Mouse (Mus musculus): ENCODE data around the gene Cntnap4. TPM values are rescaled to one million over a fixed set of nuclear protein-coding genes. Genes with fewer than 3 reads are reported as not detected.
"Not testable (repeated sequence)": the region's sequence is repeated elsewhere in the genome, so short reads cannot be mapped to it uniquely, and the experiment has no call there.

Gene Cntnap4
- total and polyA plus RNA-seq, 2 experiments from 2014 or later, result 16.5 to 37.0 TPM

GRCm38 (mm10) chr8:112841057-112841456, 271.2 kb downstream of the Cntnap4 start:
- WGBS, result 81% methylated on average over 2 of the region's 2 CpGs
- Histone ChIP-seq H3K36me3 (ENCODE audit: insufficient read depth, low read length) (no peaks in the 10 kb centered on the region), H3K4me3 (ENCODE audit: low read depth, low read length) (no peak overlapping the region), H3K4me2 (ENCODE audit: low read depth, low read length, poor library complexity, severe bottlenecking) (no peak overlapping the region), H3K9ac (replicated peaks; ENCODE audit: low read length, poor library complexity, severe bottlenecking) (no peak overlapping the region), H3K27ac (ENCODE audit: low read depth, low read length) (no peak overlapping the region), H3K27me3 (ENCODE audit: insufficient read depth, low read length) (no peaks in the 10 kb centered on the region), H3K9me3 (ENCODE audit: low read length) (no peaks in the 10 kb centered on the region), H3K4me1 (ENCODE audit: insufficient read depth, low read length) (no peaks in the 10 kb centered on the region)
- DNase-seq (ENCODE audit: low spot score) (no peak), ATAC-seq (ENCODE audit: low FRiP score) (no peak)
- no peak for TF ChIP-seq CTCF (IDR thresholded peaks at IDR 0.05)

- H3K4me1 ChIP-seq (ENCODE audit: insufficient read depth, low read length); ATAC-seq (ENCODE audit: low FRiP score): not testable (repeated sequence)
- 89% methylated on average over 1 of the region's 1 CpGs for WGBS
These were observed 279.7 kb downstream of the Cntnap4 start for GRCm38 (mm10) chr8:112849541-112849940.

GRCm38 (mm10) chr8:112906458-112907112, 336.7 kb downstream of the Cntnap4 start:
- no peak for ATAC-seq (ENCODE audit: low FRiP score)
- Histone ChIP-seq H3K27me3 (ENCODE audit: insufficient read depth, low read length) (no peaks in the 10 kb centered on the region), H3K9ac (replicated peaks; ENCODE audit: low read length, poor library complexity, severe bottlenecking) (no peak overlapping the region), H3K36me3 (ENCODE audit: insufficient read depth, low read length) (no peaks in the 10 kb centered on the region), H3K4me3 (ENCODE audit: low read depth, low read length) (no peak overlapping the region), H3K9me3 (ENCODE audit: low read length) (no peaks in the 10 kb centered on the region), H3K27ac (ENCODE audit: low read depth, low read length) (no peak overlapping the region), H3K4me1 (ENCODE audit: insufficient read depth, low read length) (peaks cover 3% of the 10 kb centered on the region; the same call in 1 of the 2 replicates), H3K4me2 (ENCODE audit: low read depth, low read length, poor library complexity, severe bottlenecking) (peak overlapping the region; percentile 26; the same call in 1 of the 2 replicates)
- no peak for TF ChIP-seq CTCF (IDR thresholded peaks at IDR 0.05)
- WGBS, result 19% methylated on average over 8 of the region's 8 CpGs
- DNase-seq (ENCODE audit: low spot score), result peak; percentile 94

More at GRCm38 (mm10) chr8:112849541-112849940, 279.7 kb downstream of the Cntnap4 start:
- H3K27me3 ChIP-seq (ENCODE audit: insufficient read depth, low read length); H3K27ac ChIP-seq (ENCODE audit: low read depth, low read length); H3K9me3 ChIP-seq (ENCODE audit: low read length); H3K4me3 ChIP-seq (ENCODE audit: low read depth, low read length); H3K9ac ChIP-seq (replicated peaks; ENCODE audit: low read length, poor library complexity, severe bottlenecking); DNase-seq (ENCODE audit: low spot score); H3K4me2 ChIP-seq (ENCODE audit: low read depth, low read length, poor library complexity, severe bottlenecking); H3K36me3 ChIP-seq (ENCODE audit: insufficient read depth, low read length): not testable (repeated sequence)

DNA sequence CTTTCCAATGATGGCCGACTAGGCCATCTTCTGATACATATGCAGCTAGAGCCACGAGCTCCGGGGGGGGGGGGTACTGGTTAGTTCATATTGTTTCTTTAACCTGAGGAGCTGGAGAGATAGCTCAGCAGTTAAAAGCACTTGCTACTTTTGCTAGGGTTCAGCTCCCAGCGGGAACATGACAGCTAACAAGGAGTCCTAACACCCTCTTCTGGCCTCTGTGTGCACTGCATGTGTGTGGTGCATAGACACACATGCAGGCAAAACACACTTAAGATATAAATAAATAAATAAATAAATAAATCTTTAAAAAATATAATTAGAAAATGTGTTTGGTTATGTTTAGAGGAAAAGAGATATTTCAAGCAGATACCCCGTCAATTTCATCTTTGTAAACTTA, 339.7 kb downstream of the Cntnap4 start:
- 54% methylated on average over 5 of the region's 5 CpGs for WGBS
- H3K4me2 ChIP-seq (ENCODE audit: low read depth, low read length, poor library complexity, severe bottlenecking), result no peak overlapping the region
- peak; percentile 47 for TF ChIP-seq CTCF (IDR thresholded peaks at IDR 0.05)

GRCm38 (mm10) chr8:112911422-112911821, 341.6 kb downstream of the Cntnap4 start:
- Histone ChIP-seq H3K27ac (ENCODE audit: low read depth, low read length) (no peak overlapping the region), H3K27me3 (ENCODE audit: insufficient read depth, low read length) (no peaks in the 10 kb centered on the region), H3K4me2 (ENCODE audit: low read depth, low read length, poor library complexity, severe bottlenecking) (no peak overlapping the region), H3K4me3 (ENCODE audit: low read depth, low read length) (no peak overlapping the region), H3K9ac (replicated peaks; ENCODE audit: low read length, poor library complexity, severe bottlenecking) (no peak overlapping the region), H3K9me3 (ENCODE audit: low read length) (no peaks in the 10 kb centered on the region), H3K36me3 (ENCODE audit: insufficient read depth, low read length) (no peaks in the 10 kb centered on the region), H3K4me1 (ENCODE audit: insufficient read depth, low read length) (peaks cover 3% of the 10 kb centered on the region; the same call in 1 of the 2 replicates)
- DNase-seq (ENCODE audit: low spot score), result no peak
- no peak for TF ChIP-seq CTCF (IDR thresholded peaks at IDR 0.05)
- ATAC-seq (ENCODE audit: low FRiP score), result no peak

More for the DNA sequence above, 339.7 kb downstream of the Cntnap4 start:
- Histone ChIP-seq H3K4me3 (ENCODE audit: low read depth, low read length) (no peak overlapping the region), H3K27me3 (ENCODE audit: insufficient read depth, low read length) (no peaks in the 10 kb centered on the region), H3K27ac (ENCODE audit: low read depth, low read length) (no peak overlapping the region), H3K36me3 (ENCODE audit: insufficient read depth, low read length) (no peaks in the 10 kb centered on the region), H3K9me3 (ENCODE audit: low read length) (no peaks in the 10 kb centered on the region), H3K4me1 (ENCODE audit: insufficient read depth, low read length) (peaks cover 3% of the 10 kb centered on the region; the same call in 1 of the 2 replicates), H3K9ac (replicated peaks; ENCODE audit: low read length, poor library complexity, severe bottlenecking) (no peak overlapping the region)
- ATAC-seq (ENCODE audit: low FRiP score) (no peak), DNase-seq (ENCODE audit: low spot score) (peak; percentile 56)

GRCm38 (mm10) chr8:112922151-112922550, 352.3 kb downstream of the Cntnap4 start:
- no peak for TF ChIP-seq CTCF (IDR thresholded peaks at IDR 0.05)
- no peaks in the 10 kb centered on the region for H3K4me1 ChIP-seq (ENCODE audit: insufficient read depth, low read length)
- no peak overlapping the region for H3K4me2 ChIP-seq (ENCODE audit: low read depth, low read length, poor library complexity, severe bottlenecking)
- no peak overlapping the region for H3K27ac ChIP-seq (ENCODE audit: low read depth, low read length)
- no peak overlapping the region for H3K9ac ChIP-seq (replicated peaks; ENCODE audit: low read length, poor library complexity, severe bottlenecking)
- H3K4me3 ChIP-seq (ENCODE audit: low read depth, low read length), result no peak overlapping the region
- no peaks in the 10 kb centered on the region for H3K9me3 ChIP-seq (ENCODE audit: low read length)
- no peaks in the 10 kb centered on the region for H3K36me3 ChIP-seq (ENCODE audit: insufficient read depth, low read length)
- ATAC-seq (ENCODE audit: low FRiP score) (no peak), DNase-seq (ENCODE audit: low spot score) (no peak)
- H3K27me3 ChIP-seq (ENCODE audit: insufficient read depth, low read length), result no peaks in the 10 kb centered on the region

All from midbrain, postnatal 0 days (tissue).